Mouse (Mus musculus) right cerebral cortex, postnatal 36 days (tissue): ENCODE results near the gene Gcfc2.

Experiments used
- DNase-seq, 2 experiments: peaks; one replicate each; pipeline ENCODE4 v3.0.0; 2022; ENCODE audit warnings: low spot score in 2 of 2, mixed read lengths in 1 of 2

Gene Gcfc2

GRCm38 (mm10) chr6:81975971-81976621 is 52.6 kb downstream of the Gcfc2 start:
- DNase-seq = peak; percentile 65 to 66

- no peak for DNase-seq
Measured at GRCm38 (mm10) chr6:81979286-81979685, 55.8 kb downstream of the Gcfc2 start.

- no peak for DNase-seq
Measured at GRCm38 (mm10) chr6:81986171-81986570, 62.7 kb downstream of the Gcfc2 start.

- DNase-seq = no peak
Measured at GRCm38 (mm10) chr6:81986599-81986998, 63.1 kb downstream of the Gcfc2 start.

GRCm38 (mm10) chr6:81987010-81987409 is 63.5 kb downstream of the Gcfc2 start:
- DNase-seq = peak; percentile 65 to 66

- DNase-seq = peak; percentile 40 to 47
Measured at GRCm38 (mm10) chr6:81987580-81987979, 64.1 kb downstream of the Gcfc2 start.

- no peak for DNase-seq
Measured at GRCm38 (mm10) chr6:81988341-81988740, 64.9 kb downstream of the Gcfc2 start.

- no peak for DNase-seq
Measured at GRCm38 (mm10) chr6:81990049-81990810, 66.8 kb downstream of the Gcfc2 start.
